Mouse (Mus musculus): ENCODE data around the gene Echdc1.

The Echdc1 gene

DNA sequence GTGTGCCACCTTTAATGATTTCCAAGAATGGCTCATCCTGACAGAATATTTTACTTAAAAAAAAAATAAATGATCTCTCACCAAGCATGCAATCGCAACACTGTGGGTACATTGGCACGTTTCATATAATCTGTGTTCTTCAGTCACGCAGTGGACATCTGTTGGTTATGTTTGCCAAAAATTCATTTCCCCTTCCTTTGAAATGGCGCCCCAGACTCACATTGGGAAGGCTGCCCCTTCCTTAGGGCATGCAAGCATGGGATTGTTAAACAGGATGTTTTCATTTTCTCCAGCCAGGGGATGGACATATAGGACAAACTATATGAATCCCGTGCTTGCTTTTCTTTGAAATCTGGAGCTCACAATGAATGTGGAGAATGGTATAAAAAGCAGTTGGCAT lies 61.1 kb downstream of the Echdc1 start:
- ChIA-PET POLR2A (interaction anchor here in 1 of 4 experiments (1.5 kb wide), 1 partner anchor 11 kb away, joined by 3 read pairs; the partner anchor contains the start of gene Rnf146), CTCF (no interaction called here)

DNA sequence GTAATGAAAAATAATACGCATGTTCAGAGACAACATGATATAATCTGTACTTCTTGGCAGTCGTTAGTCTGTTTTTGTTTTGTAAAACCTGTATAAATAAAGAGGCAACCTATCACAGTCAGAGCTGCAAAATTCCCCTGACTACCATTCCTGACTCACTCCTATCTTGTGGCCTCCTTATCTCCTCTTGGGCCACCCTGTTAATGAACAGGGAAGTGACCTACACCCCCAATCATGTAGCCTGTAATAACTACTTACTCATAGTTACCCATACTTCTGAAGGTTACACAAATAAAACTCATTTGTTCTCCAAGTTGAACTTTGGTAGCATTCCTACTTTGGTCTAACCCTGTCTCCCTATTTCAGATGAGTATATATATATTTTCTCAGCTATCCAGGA lies 68.6 kb downstream of the Echdc1 start:
- POLR2A ChIA-PET = no interaction called here
- CTCF ChIA-PET = no interaction called here

DNA sequence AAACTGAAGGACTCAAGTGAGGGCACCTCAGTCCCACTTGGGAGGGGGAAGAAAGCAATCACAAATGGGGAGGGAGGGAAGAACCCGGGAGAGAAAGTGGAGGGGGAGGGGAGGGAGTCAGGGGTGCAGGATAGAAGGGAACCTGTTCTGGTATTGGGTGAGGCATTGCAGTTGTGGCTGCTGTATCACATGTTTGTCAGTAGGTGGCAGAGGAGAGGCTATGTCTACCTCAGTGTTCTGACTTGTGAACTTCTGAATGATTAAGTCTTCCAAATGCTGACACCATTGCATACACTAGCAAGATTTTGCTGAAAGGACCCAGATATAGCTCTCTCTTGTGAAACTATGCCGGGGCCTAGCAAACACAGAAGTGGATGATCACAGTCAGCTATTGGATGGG lies 81.9 kb downstream of the Echdc1 start:
- POLR2A ChIA-PET = interaction anchor here in 1 of 4 experiments (0.5 kb wide), 1 partner anchor 874 kb away, joined by 4 read pairs; no protein-coding TSS in a partner anchor
- CTCF ChIA-PET = interaction anchor here in 2 of 4 experiments (0.6 kb wide), 2 partner anchors 143 to 465 kb away, joined by 3 to 13 read pairs; no protein-coding TSS in a partner anchor
